Mouse (Mus musculus) kidney, postnatal 0 days (tissue): ENCODE data around the gene Syt12. TPM values are rescaled to one million over a fixed set of nuclear protein-coding genes. Genes with fewer than 3 reads are reported as not detected.
A peak's percentile ranks its signal among the peaks of the same experiment; 100 is the strongest.

ENCODE experiments used
- ATAC-seq: fragments of 200-750 bp; cut with Nextera tagmentation; replicated peaks from 2 replicates; pipeline ENCODE4 v1.8.0; 2017; ENCODE audit warnings: low read depth, moderate number of reproducible peaks, moderate TSS enrichment, moderate library complexity; ENCODE audit not compliant: low FRiP score
- DNase-seq: peaks from one replicate; pipeline ENCODE4 v3.0.0-alpha.2; 2016; ENCODE audit warnings: low spot score
- H3K27ac ChIP-seq: fragments of 300-500 bp; sonication (generic); 2 replicates; pipeline ENCODE4 v1.5.1; 2014; ENCODE audit warnings: mild to moderate bottlenecking
- H3K27me3 ChIP-seq: fragments of 300-500 bp; sonication (generic); 2 replicates; pipeline ENCODE4 v1.6.1; 2014; ENCODE audit warnings: low read length, mixed read lengths; ENCODE audit not compliant: insufficient read depth
- H3K36me3 ChIP-seq: fragments of 300-500 bp; sonication (generic); 2 replicates; pipeline ENCODE4 v1.6.1; 2014; ENCODE audit warnings: low read length, mixed read lengths; ENCODE audit not compliant: insufficient read depth
- H3K4me1 ChIP-seq: fragments of 300-500 bp; sonication (generic); replicated peaks from 2 replicates; pipeline ENCODE4 v1.6.1; 2014; ENCODE audit warnings: antibody characterized with exemption, low read length, mixed read lengths; ENCODE audit not compliant: insufficient read depth
- H3K4me2 ChIP-seq: fragments of 300-500 bp; sonication (generic); 2 replicates; pipeline ENCODE4 v1.6.1; 2014; ENCODE audit warnings: mild to moderate bottlenecking, low read length, moderate library complexity, mixed read lengths
- H3K4me3 ChIP-seq: fragments of 300-500 bp; sonication (generic); replicated peaks from 2 replicates; pipeline ENCODE4 v1.5.1; 2014; ENCODE audit warnings: low read depth, low read length
- H3K9ac ChIP-seq: fragments of 300-500 bp; sonication (generic); 2 replicates; pipeline ENCODE4 v1.6.1; 2014; ENCODE audit warnings: low read depth, low read length
- H3K9me3 ChIP-seq: fragments of 300-500 bp; sonication (generic); replicated peaks from 2 replicates; pipeline ENCODE4 v1.6.1; 2016; ENCODE audit warnings: low read length, inconsistent platforms, mixed read lengths
- CTCF ChIP-seq: IDR thresholded peaks from 2 replicates; pipeline ENCODE4 v1.5.1; 2016; ENCODE audit warnings: antibody characterized with exemption, low read depth, mild to moderate bottlenecking, moderate library complexity
- WGBS: fragments of 180-500 bp; shearing (Covaris S2); extraction: QIAGEN DNeasy Blood & Tissue Kit; methylation state at CpG from one replicate; pipeline ENCODE4 v1.1.7; 2014; 5-methylcytosine and 5-hydroxymethylcytosine counted together
- polyA plus RNA-seq: library from polyadenylated mRNA; unstranded; fragments of >200 nt; fragmentation: Nextera tagmentation; extraction: Ambion mirVana; gene quantifications from 2 replicates; pipeline ENCODE4 v1.2.1, GENCODE M21; 2015

Syt12 gene
- 1.5 and 1.8 TPM in 2 replicates for polyA plus RNA-seq

- TF ChIP-seq CTCF = no peak
- DNase-seq = no peak
- peaks cover 4% of the 10 kb centered on the region; the same call in 1 of the 2 replicates for H3K4me1 ChIP-seq
These were observed at the start of gene Syt12 for GRCm38 (mm10) chr19:4477345-4478189. Gene Syt12 (minus strand): TSS chr19:4477447.

DNA sequence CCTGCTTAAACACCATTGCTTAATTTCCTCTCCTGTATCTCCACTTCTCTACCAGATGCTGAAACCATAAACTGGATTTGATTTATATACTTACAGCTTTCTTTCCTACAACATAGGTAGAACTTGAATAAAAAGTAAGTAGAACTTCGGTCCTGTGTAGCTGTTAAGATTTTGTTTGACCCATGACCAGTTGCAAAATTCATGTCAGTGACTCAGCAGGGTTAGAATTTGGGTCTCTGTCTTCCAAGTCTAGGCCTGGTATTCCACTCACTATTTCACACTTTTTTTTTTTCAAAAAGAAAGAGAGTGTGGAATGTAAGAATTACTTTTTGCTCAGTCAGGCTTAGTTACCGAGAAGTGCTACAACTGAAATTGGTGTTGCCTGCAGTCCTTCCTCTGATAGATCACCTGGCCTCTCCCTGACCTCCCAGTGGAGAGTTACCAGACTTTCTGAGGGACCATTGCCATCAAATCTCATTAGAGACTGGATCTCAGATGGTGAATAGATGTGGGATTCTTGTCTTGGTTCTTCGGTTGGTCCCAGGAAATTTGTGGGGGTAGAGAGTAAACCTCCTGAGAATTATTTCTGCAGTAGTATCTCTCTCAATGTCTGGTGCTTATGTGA is 44.3 kb upstream of the Syt12 start:
- whole genome bisulfite sequencing = 80% methylated on average over 3 of the region's 3 CpGs
- ATAC-seq = no peak
- DNase-seq = no peak

More at GRCm38 (mm10) chr19:4477345-4478189, at the start of gene Syt12:
- WGBS = 23% methylated on average over 21 of the region's 21 CpGs
- Histone ChIP-seq H3K9ac (peak within 1 kb of the TSS; percentile 68), H3K27me3 (peaks cover 4% of the 10 kb centered on the region; the same call in 1 of the 2 replicates), H3K27ac (no peak within 1 kb of the TSS), H3K9me3 (no peaks in the 10 kb centered on the region), H3K4me3 (peak within 1 kb of the TSS; percentile 45), H3K36me3 (no peaks in the 10 kb centered on the region), H3K4me2 (peak within 1 kb of the TSS; percentile 94)
- no peak for ATAC-seq

DNA sequence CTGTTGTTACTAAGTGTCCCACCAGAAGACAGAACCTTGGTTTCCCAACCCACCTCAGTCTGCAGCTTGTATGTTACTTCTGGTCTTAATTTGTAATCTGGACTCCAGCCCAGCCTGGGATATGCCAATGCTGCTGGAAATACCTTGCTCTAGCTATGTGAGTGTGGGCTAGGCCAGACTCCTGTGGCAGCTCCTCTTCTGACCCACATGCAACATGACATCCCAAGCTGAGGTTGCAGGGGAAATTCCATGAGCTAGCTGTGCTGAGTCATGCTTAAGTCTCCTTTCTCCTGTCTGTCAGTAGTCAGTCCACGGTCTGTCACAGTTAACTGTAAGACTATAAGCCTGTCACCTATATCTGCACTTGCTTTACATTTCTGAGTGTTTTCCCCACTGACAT is 40.2 kb upstream of the Syt12 start:
- H3K4me2 ChIP-seq = no peak overlapping the region
- no peak for TF ChIP-seq CTCF
- DNase-seq (no peak), ATAC-seq (no peak)
- no peaks in the 10 kb centered on the region; the same call in 1 of the 2 replicates for H3K4me1 ChIP-seq
- no peak overlapping the region for H3K27ac ChIP-seq
- no peaks in the 10 kb centered on the region for H3K9me3 ChIP-seq
- 73% methylated on average over 1 of the region's 1 CpGs for WGBS
- no peaks in the 10 kb centered on the region for H3K27me3 ChIP-seq
- no peak overlapping the region for H3K9ac ChIP-seq
- H3K36me3 ChIP-seq = no peaks in the 10 kb centered on the region
- no peak overlapping the region for H3K4me3 ChIP-seq

More for the DNA sequence above, 44.3 kb upstream of the Syt12 start:
- Histone ChIP-seq H3K27ac (no peak overlapping the region), H3K9ac (no peak overlapping the region), H3K9me3 (no peaks in the 10 kb centered on the region), H3K4me1 (no peaks in the 10 kb centered on the region), H3K27me3 (no peaks in the 10 kb centered on the region), H3K36me3 (no peaks in the 10 kb centered on the region), H3K4me2 (no peak overlapping the region), H3K4me3 (no peak overlapping the region)
- TF ChIP-seq CTCF = no peak

- Histone ChIP-seq H3K4me2 (no peak overlapping the region), H3K9me3 (no peaks in the 10 kb centered on the region), H3K4me1 (no peaks in the 10 kb centered on the region; the same call in 1 of the 2 replicates), H3K27ac (no peak overlapping the region), H3K4me3 (no peak overlapping the region), H3K9ac (no peak overlapping the region), H3K27me3 (no peaks in the 10 kb centered on the region), H3K36me3 (no peaks in the 10 kb centered on the region)
- WGBS = 49% methylated on average over 2 of the region's 2 CpGs
- ATAC-seq (no peak), DNase-seq (no peak)
- TF ChIP-seq CTCF = no peak
These were observed 39.0 kb upstream of the Syt12 start for GRCm38 (mm10) chr19:4516288-4516687.

- peak; percentile 50 for DNase-seq
- Histone ChIP-seq H3K4me1 (no peaks in the 10 kb centered on the region; the same call in 1 of the 2 replicates), H3K4me2 (no peak overlapping the region), H3K36me3 (no peaks in the 10 kb centered on the region), H3K9me3 (no peaks in the 10 kb centered on the region), H3K27ac (no peak overlapping the region; the same call in 1 of the 2 replicates), H3K27me3 (no peaks in the 10 kb centered on the region), H3K4me3 (no peak overlapping the region), H3K9ac (no peak overlapping the region)
- WGBS = 50% methylated on average over 2 of the region's 2 CpGs
- ATAC-seq = no peak
- no peak for TF ChIP-seq CTCF
These were observed 38.5 kb upstream of the Syt12 start for GRCm38 (mm10) chr19:4515746-4516145.

DNA sequence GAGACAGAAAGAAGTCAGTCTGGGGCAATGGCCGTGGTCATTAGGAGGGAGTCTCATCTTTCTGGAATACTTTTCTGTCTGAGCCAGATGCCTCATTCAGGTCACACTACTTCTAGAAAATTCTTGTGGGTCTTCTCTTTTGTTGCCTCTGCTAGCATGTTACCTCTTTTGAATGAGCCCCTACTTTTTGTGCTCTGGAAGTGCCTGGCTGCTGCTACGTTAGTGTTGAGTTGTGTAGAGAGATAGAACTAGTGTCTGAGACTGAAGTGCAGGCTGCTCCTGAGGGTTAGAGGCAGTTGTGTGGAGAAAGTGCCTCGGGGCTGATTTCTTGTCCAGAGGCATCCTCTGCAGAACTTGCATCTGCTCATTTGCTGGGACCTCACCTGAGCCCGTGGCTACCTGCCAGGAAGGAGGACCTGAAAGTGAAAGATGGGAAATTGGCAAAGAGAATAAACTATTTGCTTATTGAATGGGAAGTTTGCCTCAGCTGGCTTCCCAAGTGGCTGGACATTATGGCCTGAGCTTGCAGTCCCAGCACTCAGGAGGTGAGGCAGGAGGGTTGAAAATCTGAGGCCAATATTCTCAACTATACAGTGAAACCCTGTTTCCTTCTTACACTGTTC is 36.1 kb upstream of the Syt12 start:
- H3K9me3 ChIP-seq = no peaks in the 10 kb centered on the region
- 81% methylated on average over 4 of the region's 4 CpGs for WGBS
- ATAC-seq = no peak

More for the DNA sequence above, 36.1 kb upstream of the Syt12 start:
- Histone ChIP-seq H3K27ac (no peak overlapping the region), H3K4me2 (no peak overlapping the region), H3K36me3 (no peaks in the 10 kb centered on the region), H3K4me1 (no peaks in the 10 kb centered on the region; the same call in 1 of the 2 replicates), H3K27me3 (no peaks in the 10 kb centered on the region), H3K9ac (no peak overlapping the region), H3K4me3 (no peak overlapping the region)
- DNase-seq = no peak
- TF ChIP-seq CTCF = no peak
